Mouse (Mus musculus) cortical plate, adult 2 months (tissue): ENCODE results near the gene Agfg2. TPM values are rescaled to one million over a fixed set of nuclear protein-coding genes. Genes with fewer than 3 reads are reported as not detected.
"Not testable (repeated sequence)": the region's sequence is repeated elsewhere in the genome, so short reads cannot be mapped to it uniquely, and the experiment has no call there.

Experiments used
- H3K27ac ChIP-seq: fragments of 200-500 bp; 2 replicates; pipeline ENCODE4 v1.5.1; 2012; ENCODE audit warnings: low read length, control low read depth, inconsistent platforms; ENCODE audit not compliant: insufficient read depth
- H3K4me1 ChIP-seq: fragments of 200-500 bp; 2 replicates; pipeline ENCODE4 v1.6.1; 2011; ENCODE audit warnings: low read length; ENCODE audit not compliant: control insufficient read depth, insufficient read depth
- H3K4me3 ChIP-seq: fragments of 200-500 bp; 2 replicates; pipeline ENCODE4 v1.5.1; 2011; ENCODE audit warnings: mild to moderate bottlenecking, low read length, control low read depth; ENCODE audit not compliant: insufficient read depth
- CTCF ChIP-seq: fragments of 200-500 bp; IDR thresholded peaks from 2 replicates; pipeline ENCODE4 v1.5.1; 2011; ENCODE audit warnings: mild to moderate bottlenecking, control low read depth, low read length; ENCODE audit not compliant: insufficient read depth; ENCODE audit errors: extremely low read depth
- POLR2A ChIP-seq: fragments of 200-500 bp; IDR thresholded peaks from 2 replicates; pipeline ENCODE4 v1.6.1; 2011; ENCODE audit warnings: mild to moderate bottlenecking, low read length, control low read depth; ENCODE audit not compliant: insufficient read depth; ENCODE audit errors: extremely low read depth
- polyA plus RNA-seq: library from polyadenylated mRNA; depleted of rRNA; stranded (reverse); fragments of >200 nt; gene quantifications from 2 replicates; pipeline ENCODE4 v1.2.3, GENCODE M21; 2012

Agfg2 gene
- polyA plus RNA-seq, 1 experiment = 35.7 TPM

DNA sequence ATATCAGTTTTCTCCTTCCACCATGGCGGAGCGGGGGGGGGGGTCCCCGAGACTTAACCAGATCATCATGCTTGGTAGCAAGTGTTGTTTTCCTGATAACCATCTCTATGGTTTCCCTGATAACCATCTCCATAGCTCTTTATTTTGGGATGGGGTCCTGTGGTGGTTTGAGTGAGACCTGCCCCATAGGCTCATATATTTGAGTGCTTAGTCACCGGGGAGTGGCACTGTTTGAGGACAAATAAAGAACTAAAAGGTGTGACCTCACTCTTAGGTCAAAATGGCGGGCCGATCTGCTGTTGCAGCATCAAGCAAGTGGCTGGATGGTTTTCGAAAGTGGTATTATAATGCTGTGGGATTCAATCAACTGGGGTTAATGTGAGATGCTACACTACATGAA is 69.2 kb downstream of the Agfg2 start:
- no peak for TF ChIP-seq CTCF
- no peak for TF ChIP-seq POLR2A
- Histone ChIP-seq H3K4me1 (no peaks in the 10 kb centered on the region), H3K27ac (no peak overlapping the region), H3K4me3 (no peak overlapping the region)

DNA sequence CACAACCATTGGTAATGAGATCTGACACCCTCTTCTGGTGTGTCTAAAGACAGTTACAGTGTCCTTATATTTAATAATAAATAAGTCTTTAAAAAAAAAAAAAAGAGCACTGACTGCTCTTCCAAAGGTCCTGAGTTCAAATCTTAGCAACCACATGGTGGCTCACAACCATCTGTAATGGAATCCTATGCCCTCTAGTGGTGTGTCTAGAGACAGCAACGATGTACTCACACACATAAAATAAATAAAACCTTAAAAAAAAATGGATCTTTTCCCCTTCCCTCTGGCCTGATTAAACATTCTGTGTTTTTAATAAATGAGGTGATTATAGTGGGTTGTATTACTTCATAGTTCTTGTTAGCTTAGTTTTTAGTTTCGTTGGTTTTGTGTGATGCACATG is 69.6 kb downstream of the Agfg2 start:
- H3K4me3 ChIP-seq, H3K4me1 ChIP-seq, H3K27ac ChIP-seq: not testable (repeated sequence)

DNA sequence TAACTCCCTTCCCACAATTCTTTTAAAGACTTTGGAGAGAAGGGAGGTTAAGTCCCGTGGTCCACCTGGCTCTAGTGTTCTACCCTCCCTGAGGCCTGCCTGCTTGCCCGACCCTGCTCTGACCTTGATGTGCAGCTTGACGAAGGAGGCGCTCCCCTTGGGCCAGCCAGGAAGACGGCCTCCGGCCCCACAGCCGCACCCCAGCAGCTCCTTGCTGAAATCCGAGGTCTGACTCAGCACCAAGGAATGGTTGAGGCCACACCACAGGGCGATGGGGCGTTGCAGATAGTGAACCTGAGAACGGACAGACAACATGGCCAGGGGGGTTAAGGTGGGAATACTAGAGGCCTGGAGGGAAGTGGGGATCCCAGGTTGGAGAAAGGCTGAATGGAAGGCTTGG is 71.0 kb downstream of the Agfg2 start, which contains the start of gene Pcolce:
Pcolce (minus strand) TSS at position 235 of the 400 bp plus-strand sequence.
- Histone ChIP-seq H3K4me1 (no peaks in the 10 kb centered on the region), H3K4me3 (no peak within 1 kb of the TSS), H3K27ac (no peak within 1 kb of the TSS)
- TF ChIP-seq POLR2A (no peak), CTCF (no peak)

DNA sequence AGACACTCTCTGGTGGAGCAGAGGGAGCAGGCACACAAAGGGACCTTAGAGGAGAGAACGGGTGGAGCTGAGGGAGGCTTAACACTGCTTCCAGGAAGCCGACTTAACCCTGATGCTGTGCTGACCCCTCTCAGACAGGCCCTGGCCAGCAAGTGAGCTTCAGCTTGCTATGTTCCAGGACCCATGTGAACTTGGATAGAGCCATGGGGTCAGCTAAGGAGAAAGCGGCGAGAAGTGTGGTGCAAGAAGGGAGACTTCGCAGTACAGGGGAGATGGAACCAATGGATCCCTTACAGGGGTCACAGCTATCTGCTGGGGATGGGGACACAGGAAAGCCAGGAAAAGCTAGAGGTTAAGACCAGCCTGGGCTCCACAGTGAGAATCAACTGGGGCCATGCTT is 71.5 kb downstream of the Agfg2 start:
- Histone ChIP-seq H3K4me1 (no peaks in the 10 kb centered on the region), H3K4me3 (no peak overlapping the region), H3K27ac (no peak overlapping the region)
- TF ChIP-seq CTCF = no peak
- no peak for TF ChIP-seq POLR2A

DNA sequence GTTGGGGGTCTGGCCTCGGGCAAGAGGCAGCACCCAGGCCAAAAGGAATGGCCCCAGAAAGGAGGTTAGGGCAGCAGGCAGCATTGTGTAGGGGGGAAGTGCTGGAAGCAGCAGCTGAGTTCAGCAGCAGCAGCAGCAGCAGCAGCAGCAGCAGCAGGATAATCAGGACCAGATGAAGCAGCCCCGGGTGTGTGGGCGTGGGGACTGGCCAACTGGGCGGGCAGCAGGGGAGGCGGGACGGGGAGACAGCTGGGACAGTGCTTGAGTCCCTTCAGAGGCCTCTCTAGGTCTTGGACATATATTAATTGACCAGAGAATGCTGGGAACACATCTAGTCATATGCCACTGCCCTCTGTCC is 73.3 kb downstream of the Agfg2 start:
- H3K4me1 ChIP-seq = no peaks in the 10 kb centered on the region
- no peak overlapping the region for H3K4me3 ChIP-seq
- H3K27ac ChIP-seq = no peak overlapping the region
- TF ChIP-seq CTCF (no peak), POLR2A (no peak)

DNA sequence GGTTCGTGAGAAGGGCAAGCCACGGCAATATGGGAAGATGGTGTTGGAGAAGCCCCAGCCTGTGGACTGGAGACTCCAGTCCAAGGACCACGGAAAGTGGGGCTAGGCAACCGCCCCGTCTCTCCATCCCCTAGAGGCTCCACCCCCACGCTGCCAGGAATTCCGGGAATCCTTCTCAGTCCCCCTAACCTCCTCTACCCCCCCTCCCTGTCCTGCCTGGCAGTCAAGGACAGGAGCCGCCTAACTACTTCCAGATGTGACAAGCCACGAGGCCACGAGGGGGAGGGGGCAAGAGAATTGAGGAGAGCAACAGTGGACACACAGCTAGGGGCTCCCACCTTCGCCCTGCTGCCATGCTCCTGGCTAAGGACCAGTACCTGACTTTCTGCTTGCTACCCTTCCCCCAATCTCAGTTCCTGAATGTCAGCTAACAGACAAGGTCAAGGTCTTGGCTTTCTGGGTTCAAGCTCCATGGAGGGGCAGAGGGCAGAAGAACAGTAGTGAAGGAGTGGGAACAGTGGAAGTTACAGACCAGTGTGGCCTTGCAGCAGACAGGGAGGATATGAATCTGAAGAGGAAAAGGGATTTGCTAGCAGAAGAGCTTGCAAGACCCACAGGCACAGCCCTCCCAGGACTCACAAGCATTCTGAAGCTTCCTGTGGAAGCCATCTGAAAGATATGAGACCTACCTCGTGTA is 73.8 kb downstream of the Agfg2 start:
- H3K27ac ChIP-seq = no peak overlapping the region
- H3K4me1 ChIP-seq = no peaks in the 10 kb centered on the region
- TF ChIP-seq CTCF = no peak
- TF ChIP-seq POLR2A = no peak
- H3K4me3 ChIP-seq = no peak overlapping the region

DNA sequence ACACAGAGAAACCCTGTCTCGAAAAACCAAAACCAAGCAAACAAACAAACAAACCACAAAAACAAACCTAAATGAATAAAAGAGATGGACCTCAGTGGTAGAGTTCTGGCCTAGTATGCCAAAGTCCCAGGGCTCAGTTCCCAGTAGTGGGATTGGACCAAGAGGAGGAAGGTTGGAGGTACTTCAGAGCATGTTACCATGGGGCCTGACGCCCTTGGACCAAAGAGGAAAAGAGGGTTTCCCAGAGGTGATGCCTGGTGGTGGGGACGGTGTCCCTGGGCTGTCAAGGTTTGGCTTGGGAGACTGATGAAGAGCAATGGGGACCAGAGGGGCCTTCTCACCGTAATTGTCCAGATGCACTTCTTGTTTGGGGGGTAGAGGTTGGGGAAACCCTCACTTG is 74.5 kb downstream of the Agfg2 start:
- H3K4me3 ChIP-seq = no peak overlapping the region
- no peaks in the 10 kb centered on the region for H3K4me1 ChIP-seq
- no peak for TF ChIP-seq POLR2A
- TF ChIP-seq CTCF = no peak
- no peak overlapping the region for H3K27ac ChIP-seq

DNA sequence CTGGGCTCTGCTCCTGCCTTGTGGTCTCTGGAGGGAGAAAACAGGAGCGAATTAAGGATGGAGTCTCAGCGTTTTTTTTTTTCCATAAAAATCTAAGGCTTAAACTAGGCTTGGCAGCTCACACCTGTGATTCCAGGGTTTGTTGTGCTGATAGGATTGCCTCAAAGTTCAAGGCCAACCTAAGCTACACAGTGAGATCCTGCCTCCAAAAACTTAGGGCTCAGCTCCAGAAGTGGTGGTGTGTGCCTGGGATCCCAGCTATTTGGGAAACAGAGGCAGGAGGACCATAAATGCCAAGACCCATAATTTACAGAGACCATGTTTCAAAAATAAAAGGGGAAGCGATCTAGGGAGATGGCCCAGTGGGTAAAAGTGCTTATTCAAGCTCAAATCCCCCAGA is 75.2 kb downstream of the Agfg2 start:
- no peak for TF ChIP-seq CTCF
- TF ChIP-seq POLR2A = no peak
- Histone ChIP-seq H3K4me1 (no peaks in the 10 kb centered on the region), H3K27ac (no peak overlapping the region), H3K4me3 (no peak overlapping the region)

DNA sequence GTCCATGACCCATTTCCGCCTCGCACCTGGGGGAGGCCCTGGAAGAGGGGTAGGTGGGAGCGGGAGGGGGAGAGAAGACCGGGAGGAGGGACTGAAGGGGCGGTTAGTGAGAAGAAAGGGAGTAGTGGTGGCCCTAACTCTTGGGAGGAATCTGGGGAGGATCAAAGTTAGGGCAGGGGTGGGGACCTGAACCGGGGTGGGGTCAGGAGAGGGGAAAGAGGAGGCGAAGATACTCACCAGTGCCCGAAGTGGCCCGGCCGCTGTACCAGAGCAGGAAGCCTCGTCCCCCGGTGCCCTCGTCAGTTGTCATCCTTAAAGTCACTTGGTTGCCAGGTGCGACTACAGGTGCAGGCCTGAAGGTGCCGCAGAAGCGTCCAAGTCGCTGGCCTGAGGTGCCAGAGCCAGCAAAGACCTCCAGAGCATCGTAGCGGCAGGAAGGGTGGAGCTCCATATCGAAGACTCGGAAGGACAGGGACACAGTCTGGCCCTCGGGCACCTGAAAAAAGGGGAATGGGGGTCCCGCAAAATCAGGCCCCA is 75.8 kb downstream of the Agfg2 start:
- H3K27ac ChIP-seq = no peak overlapping the region
- no peak for TF ChIP-seq POLR2A
- TF ChIP-seq CTCF = no peak
- H3K4me3 ChIP-seq = no peak overlapping the region
- no peaks in the 10 kb centered on the region for H3K4me1 ChIP-seq

DNA sequence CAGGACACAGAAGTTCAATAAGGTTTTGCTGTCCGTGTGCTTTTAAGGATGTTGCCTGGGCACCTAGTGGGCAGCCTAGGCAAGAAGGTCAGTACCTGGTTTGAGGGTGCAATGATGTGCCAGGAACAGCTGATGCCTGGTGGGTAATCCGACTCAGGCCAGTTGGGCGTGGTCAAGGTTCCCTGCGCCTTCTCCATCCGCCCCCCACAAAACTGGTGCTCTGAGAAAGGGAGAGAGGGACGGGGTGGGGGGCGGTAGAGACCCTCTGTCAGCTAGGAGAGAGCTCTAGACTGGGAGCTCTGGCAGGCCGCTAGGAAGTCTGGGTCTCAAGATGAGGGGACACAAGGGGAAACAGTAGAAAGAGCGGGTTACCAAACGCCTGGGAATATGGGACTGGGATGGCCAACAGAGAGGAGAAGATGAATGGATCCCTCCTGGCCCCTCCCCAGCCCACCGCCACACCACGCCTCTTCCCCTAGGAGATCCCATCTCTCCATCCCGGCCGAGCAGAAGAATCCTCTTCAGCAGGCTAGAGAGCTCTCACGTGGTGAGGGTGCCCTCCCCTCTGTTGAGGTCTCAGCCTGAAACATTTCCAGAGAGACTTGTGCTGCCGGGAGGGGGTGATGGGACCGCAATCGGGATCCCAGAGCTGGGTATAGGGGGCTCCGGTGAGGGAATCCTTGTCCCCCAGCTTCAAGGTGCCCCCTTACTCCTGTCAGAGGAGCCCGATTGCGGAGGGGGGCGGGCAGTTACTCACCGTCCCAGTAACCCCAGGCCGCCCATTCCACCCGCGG is 76.5 kb downstream of the Agfg2 start:
- Histone ChIP-seq H3K4me3 (no peak overlapping the region), H3K27ac (no peak overlapping the region), H3K4me1 (no peaks in the 10 kb centered on the region)
- TF ChIP-seq CTCF = no peak
